In the genomic region with DNA sequence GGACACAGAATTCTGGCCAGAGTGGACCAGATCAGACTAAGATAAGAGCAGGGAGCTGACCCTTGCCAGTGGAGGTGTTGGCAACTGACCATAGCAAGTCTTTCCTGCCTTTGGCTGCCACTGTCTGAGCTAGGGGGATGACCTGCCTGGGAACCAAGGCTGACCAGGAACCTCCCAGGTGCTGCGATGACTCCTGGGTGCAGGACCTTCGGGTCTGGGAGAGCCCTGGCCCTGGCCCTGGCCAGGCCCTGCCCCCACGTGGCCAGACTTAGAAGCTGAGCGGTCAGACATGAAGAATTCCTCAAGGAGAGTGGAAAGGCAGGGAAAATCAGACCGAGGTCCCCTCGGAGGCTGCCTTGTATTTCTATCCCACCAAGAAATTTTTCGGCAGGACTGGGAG, we compare ENCODE assay signal across 9 mouse cellular contexts. TPM values are rescaled to one million over a fixed set of nuclear protein-coding genes. Genes with fewer than 3 reads are reported as not detected.
DNase-seq lines count a peak whose midpoint lies in the region; ATAC-seq and TF ChIP-seq lines count a peak whose summit lies in the region.
"Had no signal": no experiment of that assay in that cellular context is flagged by ENCODE, and none has a peak within 500 bp of the region (broad histone marks: within the 10 kb centered on the region; RNA-seq: fewer than 3 reads in every experiment).

No protein-coding gene starts in this region.

- intact Hi-C loops in gastrocnemius, postnatal 14 days (cut with DNase I; ENCODE audit: low total_unique reads), result loop anchor here (2.0 kb wide), 1 partner anchor 192 kb away; no protein-coding TSS in a partner anchor

- H3K4me1 ChIP-seq in hindbrain, embryonic 12.5 days, result peaks cover 53% of the 10 kb centered on the region
- peaks cover 41% of the 10 kb centered on the region for H3K4me1 ChIP-seq in limb, embryonic 14.5 days (ENCODE audit: control insufficient read depth, insufficient read depth, low read length)
- H3K4me1 ChIP-seq in stomach, postnatal 0 days (replicated peaks; ENCODE audit: control insufficient read depth, insufficient read depth), result no peaks in the 10 kb centered on the region

- TF ChIP-seq POLR2A in limb, embryonic 14.5 days (IDR thresholded peaks at IDR 0.05; ENCODE audit: borderline replicate concordance, extremely low read depth, insufficient read depth, insufficient read length), result no peak

- no peaks in the 10 kb centered on the region for H3K9me3 ChIP-seq in hindbrain, embryonic 12.5 days (replicated peaks)
- no peaks in the 10 kb centered on the region for H3K9me3 ChIP-seq in limb, embryonic 14.5 days (ENCODE audit: control insufficient read depth, low read length)
- H3K9me3 ChIP-seq in stomach, postnatal 0 days (ENCODE audit: control insufficient read depth, low read length), result no peaks in the 10 kb centered on the region

- H3K27me3 ChIP-seq in hindbrain, embryonic 12.5 days, result peaks cover 97% of the 10 kb centered on the region
- peaks cover 28% of the 10 kb centered on the region; the same call in 1 of the 2 replicates for H3K27me3 ChIP-seq in limb, embryonic 14.5 days (ENCODE audit: control insufficient read depth, insufficient read depth, low read length)
- peaks cover 3% of the 10 kb centered on the region; the same call in 1 of the 2 replicates for H3K27me3 ChIP-seq in stomach, postnatal 0 days (ENCODE audit: control insufficient read depth, insufficient read depth, low read length)

- no peak for TF ChIP-seq EP300 in stomach, postnatal 0 days (optimal IDR thresholded peaks at IDR 0.05)

- peak; percentile 65 for TF ChIP-seq CTCF in stomach, postnatal 0 days (IDR thresholded peaks at IDR 0.05; ENCODE audit: low read depth)

- ATAC-seq in hindbrain, embryonic 12.5 days (ENCODE audit: low FRiP score), result no peak
- ATAC-seq in limb, embryonic 14.5 days (ENCODE audit: low FRiP score, low read depth), result no peak
- no peak for ATAC-seq in stomach, postnatal 0 days (ENCODE audit: low FRiP score, low TSS enrichment)

- H3K4me2 ChIP-seq in hindbrain, embryonic 12.5 days (replicated peaks), result peak overlapping the region; percentile 75
- H3K4me2 ChIP-seq in limb, embryonic 14.5 days (replicated peaks; ENCODE audit: low read depth, low read length, severe bottlenecking), result peak overlapping the region; percentile 89
- H3K4me2 ChIP-seq in stomach, postnatal 0 days (replicated peaks; ENCODE audit: low read depth), result peak overlapping the region; percentile 87

- H3K27ac ChIP-seq in hindbrain, embryonic 12.5 days, result no peak overlapping the region
- peak overlapping the region; percentile 97 for H3K27ac ChIP-seq in limb, embryonic 14.5 days (replicated peaks; ENCODE audit: low read depth, low read length)
- H3K27ac ChIP-seq in stomach, postnatal 0 days (replicated peaks), result no peak overlapping the region

- peak overlapping the region; percentile 50; the same call in 1 of the 2 replicates for H3K4me3 ChIP-seq in hindbrain, embryonic 12.5 days
- H3K4me3 ChIP-seq in limb, embryonic 14.5 days (replicated peaks; ENCODE audit: low read length), result peak overlapping the region; percentile 77
- H3K4me3 ChIP-seq in stomach, postnatal 0 days (ENCODE audit: low read depth, low read length), result no peak overlapping the region

- H3K36me3 ChIP-seq in hindbrain, embryonic 12.5 days, result no peaks in the 10 kb centered on the region
- H3K36me3 ChIP-seq in limb, embryonic 14.5 days (ENCODE audit: control insufficient read depth, insufficient read depth, low read length), result no peaks in the 10 kb centered on the region
- H3K36me3 ChIP-seq in stomach, postnatal 0 days (ENCODE audit: control insufficient read depth, insufficient read depth, low read length), result no peaks in the 10 kb centered on the region

- under 1% methylated on average over 7 of the region's 7 CpGs for WGBS in hindbrain, embryonic 12.5 days
- WGBS in limb, embryonic 14.5 days, result 2% methylated on average over 7 of the region's 7 CpGs
- WGBS in stomach, postnatal 0 days, result 13% methylated on average over 7 of the region's 7 CpGs

- peak overlapping the region; percentile 72; the same call in 1 of the 2 replicates for H3K9ac ChIP-seq in hindbrain, embryonic 12.5 days
- peak overlapping the region; percentile 89 for H3K9ac ChIP-seq in limb, embryonic 14.5 days (ENCODE audit: low read depth, low read length, severe bottlenecking)
- no peak overlapping the region for H3K9ac ChIP-seq in stomach, postnatal 0 days (ENCODE audit: low read length)

- DNase-seq in urinary bladder, postnatal 14 days (ENCODE audit: low spot score), result peak; percentile 17
- no peak for DNase-seq in urinary bladder, postnatal 10 days (ENCODE audit: low spot score)
- no peak for DNase-seq in limb, embryonic 14.5 days (ENCODE audit: low spot score)
- peak; percentile 69 for DNase-seq in stomach, postnatal 0 days (ENCODE audit: low spot score)
- no peak for DNase-seq in gastrocnemius, adult 18-20 months (ENCODE audit: low spot score)
- DNase-seq in testis, postnatal 14 days (ENCODE audit: low spot score), result no peak
- no peak for DNase-seq in gastrocnemius, postnatal 14 days

RNA-seq across cellular contexts. Expression of a gene that starts 2.5 kb away (rescaled TPM):
- polyA plus RNA-seq in hindbrain, embryonic 12.5 days (2016; fragmentation: Nextera tagmentation; extraction: Ambion mirVana), result 26.4 and 32.3 TPM in 2 replicates
- 11.7 and 15.3 TPM in 2 replicates for polyA plus RNA-seq in limb, embryonic 14.5 days (2012; rRNA removed)
- polyA plus RNA-seq in limb, embryonic 14.5 days (2014; fragmentation: Nextera tagmentation; extraction: Ambion mirVana), result 25.6 and 40.0 TPM in 2 replicates
- 15.6 and 18.5 TPM in 2 replicates for polyA plus RNA-seq in stomach, postnatal 0 days (2015; fragmentation: Nextera tagmentation; extraction: Ambion mirVana)
- 1 to 10 TPM; 1.4 to 2.0 TPM for total RNA-seq in gastrocnemius, adult 18-20 months (2021)
- 1 to 10 TPM; 1.2 to 3.5 TPM for total RNA-seq in gastrocnemius, postnatal 14 days (2021)

RNA-seq across cellular contexts. Expression of a gene that starts 28.5 kb away (rescaled TPM):
- not detected in 2 replicates for polyA plus RNA-seq in hindbrain, embryonic 12.5 days (2016; fragmentation: Nextera tagmentation; extraction: Ambion mirVana)
- polyA plus RNA-seq in limb, embryonic 14.5 days (2012; rRNA removed), result not detected in 2 replicates
- polyA plus RNA-seq in limb, embryonic 14.5 days (2014; fragmentation: Nextera tagmentation; extraction: Ambion mirVana), result not detected in 2 replicates
- polyA plus RNA-seq in stomach, postnatal 0 days (2015; fragmentation: Nextera tagmentation; extraction: Ambion mirVana), result not detected in 2 replicates
- not detected for total RNA-seq in gastrocnemius, adult 18-20 months (2021)
- not detected for total RNA-seq in gastrocnemius, postnatal 14 days (2021)
- polyA plus RNA-seq: spleen, adult 2 months had no signal

Comparison
In these comparisons a context has a peak if more than half of its experiments do, and no peak if none do; other contexts are left out.
1. DNase-seq: peak in urinary bladder, postnatal 14 days (single experiment) and stomach, postnatal 0 days (single experiment); none in urinary bladder, postnatal 10 days (single experiment), limb, embryonic 14.5 days (single experiment), gastrocnemius, adult 18-20 months (single experiment), testis, postnatal 14 days (single experiment) and gastrocnemius, postnatal 14 days (single experiment).
2. Peak in every context shown above with its lines, with median percentiles within 50 percentile points of each other: H3K4me2 ChIP-seq.